Mouse (Mus musculus): ENCODE data around the gene Rpl22.

DNA sequence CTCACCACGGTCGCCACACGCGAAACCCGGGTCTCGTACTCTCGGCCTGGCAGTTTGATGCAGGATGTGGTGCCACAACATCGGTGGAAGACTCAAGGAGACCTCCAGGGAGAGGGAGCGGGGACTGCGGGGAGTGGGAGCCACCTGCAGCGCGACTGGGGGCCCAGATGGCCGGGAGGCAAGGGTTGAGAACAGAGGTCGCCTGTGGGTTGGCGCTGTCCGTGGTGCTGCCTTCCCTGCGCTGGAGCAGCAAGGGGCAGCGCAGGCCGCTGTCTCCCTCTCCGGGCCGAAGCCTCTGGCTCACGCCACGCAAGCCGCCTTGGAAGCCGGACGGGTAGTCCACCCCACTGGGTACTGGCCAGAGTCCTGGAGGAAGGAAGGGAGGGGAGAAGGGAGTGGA, 38.7 kb upstream of the Rpl22 start:
- no peak for TF ChIP-seq CTCF (IDR thresholded peaks at IDR 0.05; ENCODE audit: control insufficient read depth, insufficient read depth, insufficient replicate concordance, low read depth, low read length)
- no peak for TF ChIP-seq POLR2A (IDR thresholded peaks at IDR 0.05; ENCODE audit: control insufficient read depth, low read depth, low read length)

All from testis, adult 2 months (tissue).